Mouse (Mus musculus): Measurements from ENCODE around the gene Asphd2. TPM values are rescaled to one million over a fixed set of nuclear protein-coding genes. Genes with fewer than 3 reads are reported as not detected.

Gene Asphd2
- total and polyA plus RNA-seq, 3 experiments, result 0.50 to 0.89 (median 0.88) TPM

GRCm38 (mm10) chr5:112377380-112377779 is 17.3 kb downstream of the Asphd2 start:
- DNase-seq, result no peak
- no peaks in the 10 kb centered on the region for H3K36me3 ChIP-seq (ENCODE audit: control insufficient read depth, insufficient read depth, low read length)
- H3K4me3 ChIP-seq, result no peak overlapping the region
- no peak overlapping the region for H3K27ac ChIP-seq
- no peak overlapping the region for H3K9ac ChIP-seq (ENCODE audit: low read depth, low read length)
- no peak for TF ChIP-seq POLR2A (IDR thresholded peaks at IDR 0.05; ENCODE audit: insufficient read depth, low read depth, low read length)
- TF ChIP-seq EP300 (IDR thresholded peaks at IDR 0.05; ENCODE audit: insufficient read depth, low read depth, low read length), result no peak
- TF ChIP-seq CTCF (IDR thresholded peaks at IDR 0.05), result no peak
- H3K27me3 ChIP-seq (ENCODE audit: control insufficient read depth, insufficient read depth, low read length), result no peaks in the 10 kb centered on the region
- intact Hi-C loops (cut with DNase I), result no loop called here
- WGBS, result 96% methylated on average over 1 of the region's 1 CpGs
- no peaks in the 10 kb centered on the region for H3K79me2 ChIP-seq (replicated peaks; ENCODE audit: control insufficient read depth, insufficient read depth, low read length)
- H3K4me1 ChIP-seq (ENCODE audit: control insufficient read depth, insufficient read depth, low read length), result no peaks in the 10 kb centered on the region

GRCm38 (mm10) chr5:112376111-112376510 is 18.6 kb downstream of the Asphd2 start:
- Histone ChIP-seq H3K4me3 (no peak overlapping the region), H3K27me3 (ENCODE audit: control insufficient read depth, insufficient read depth, low read length) (no peaks in the 10 kb centered on the region), H3K79me2 (replicated peaks; ENCODE audit: control insufficient read depth, insufficient read depth, low read length) (no peaks in the 10 kb centered on the region), H3K9ac (ENCODE audit: low read depth, low read length) (no peak overlapping the region), H3K4me1 (ENCODE audit: control insufficient read depth, insufficient read depth, low read length) (no peaks in the 10 kb centered on the region), H3K27ac (no peak overlapping the region), H3K36me3 (ENCODE audit: control insufficient read depth, insufficient read depth, low read length) (no peaks in the 10 kb centered on the region)
- no peak for TF ChIP-seq CTCF (IDR thresholded peaks at IDR 0.05)
- no peak for TF ChIP-seq EP300 (IDR thresholded peaks at IDR 0.05; ENCODE audit: insufficient read depth, low read depth, low read length)
- no peak for TF ChIP-seq POLR2A (IDR thresholded peaks at IDR 0.05; ENCODE audit: insufficient read depth, low read depth, low read length)
- no peak for DNase-seq
- intact Hi-C loops (cut with DNase I), result no loop called here
- over 99% methylated on average over 4 of the region's 4 CpGs for WGBS

GRCm38 (mm10) chr5:112371933-112372332 is 22.7 kb downstream of the Asphd2 start:
- 93% methylated on average over 7 of the region's 7 CpGs for WGBS

GRCm38 (mm10) chr5:112370236-112370813 is 24.3 kb downstream of the Asphd2 start:
- Histone ChIP-seq H3K27me3 (ENCODE audit: control insufficient read depth, insufficient read depth, low read length) (no peaks in the 10 kb centered on the region), H3K36me3 (ENCODE audit: control insufficient read depth, insufficient read depth, low read length) (no peaks in the 10 kb centered on the region), H3K9ac (ENCODE audit: low read depth, low read length) (no peak overlapping the region), H3K79me2 (replicated peaks; ENCODE audit: control insufficient read depth, insufficient read depth, low read length) (no peaks in the 10 kb centered on the region), H3K4me1 (ENCODE audit: control insufficient read depth, insufficient read depth, low read length) (no peaks in the 10 kb centered on the region), H3K4me3 (no peak overlapping the region), H3K27ac (no peak overlapping the region)
- intact Hi-C loops (cut with DNase I), result no loop called here
- TF ChIP-seq POLR2A (IDR thresholded peaks at IDR 0.05; ENCODE audit: insufficient read depth, low read depth, low read length) (no peak), EP300 (IDR thresholded peaks at IDR 0.05; ENCODE audit: insufficient read depth, low read depth, low read length) (no peak), CTCF (IDR thresholded peaks at IDR 0.05) (no peak)
- no peak for DNase-seq
- 92% methylated on average over 12 of the region's 12 CpGs for WGBS

More at GRCm38 (mm10) chr5:112371933-112372332, 22.7 kb downstream of the Asphd2 start:
- Histone ChIP-seq H3K4me1 (ENCODE audit: control insufficient read depth, insufficient read depth, low read length) (no peaks in the 10 kb centered on the region), H3K27me3 (ENCODE audit: control insufficient read depth, insufficient read depth, low read length) (no peaks in the 10 kb centered on the region), H3K36me3 (ENCODE audit: control insufficient read depth, insufficient read depth, low read length) (no peaks in the 10 kb centered on the region), H3K79me2 (replicated peaks; ENCODE audit: control insufficient read depth, insufficient read depth, low read length) (no peaks in the 10 kb centered on the region), H3K27ac (no peak overlapping the region), H3K4me3 (no peak overlapping the region), H3K9ac (ENCODE audit: low read depth, low read length) (no peak overlapping the region)
- TF ChIP-seq CTCF (IDR thresholded peaks at IDR 0.05), result no peak
- no peak for TF ChIP-seq EP300 (IDR thresholded peaks at IDR 0.05; ENCODE audit: insufficient read depth, low read depth, low read length)
- no peak for TF ChIP-seq POLR2A (IDR thresholded peaks at IDR 0.05; ENCODE audit: insufficient read depth, low read depth, low read length)
- intact Hi-C loops (cut with DNase I), result no loop called here
- DNase-seq, result no peak

- 91% methylated on average over 13 of the region's 13 CpGs for WGBS
- H3K4me1 ChIP-seq (ENCODE audit: control insufficient read depth, insufficient read depth, low read length), result no peaks in the 10 kb centered on the region
- intact Hi-C loops (cut with DNase I), result no loop called here
- no peak overlapping the region for H3K9ac ChIP-seq (ENCODE audit: low read depth, low read length)
- no peaks in the 10 kb centered on the region for H3K36me3 ChIP-seq (ENCODE audit: control insufficient read depth, insufficient read depth, low read length)
- no peak for DNase-seq
- no peak overlapping the region for H3K27ac ChIP-seq
- no peaks in the 10 kb centered on the region for H3K79me2 ChIP-seq (replicated peaks; ENCODE audit: control insufficient read depth, insufficient read depth, low read length)
- H3K27me3 ChIP-seq (ENCODE audit: control insufficient read depth, insufficient read depth, low read length), result no peaks in the 10 kb centered on the region
- no peak for TF ChIP-seq CTCF (IDR thresholded peaks at IDR 0.05)
- no peak for TF ChIP-seq EP300 (IDR thresholded peaks at IDR 0.05; ENCODE audit: insufficient read depth, low read depth, low read length)
- TF ChIP-seq POLR2A (IDR thresholded peaks at IDR 0.05; ENCODE audit: insufficient read depth, low read depth, low read length), result no peak
- H3K4me3 ChIP-seq, result no peak overlapping the region
These were observed 25.3 kb downstream of the Asphd2 start for GRCm38 (mm10) chr5:112369326-112369725.

GRCm38 (mm10) chr5:112368666-112369065 is 26.0 kb downstream of the Asphd2 start:
- H3K27me3 ChIP-seq (ENCODE audit: control insufficient read depth, insufficient read depth, low read length), result no peaks in the 10 kb centered on the region
- no peaks in the 10 kb centered on the region for H3K79me2 ChIP-seq (replicated peaks; ENCODE audit: control insufficient read depth, insufficient read depth, low read length)
- no peak overlapping the region for H3K4me3 ChIP-seq
- H3K36me3 ChIP-seq (ENCODE audit: control insufficient read depth, insufficient read depth, low read length), result no peaks in the 10 kb centered on the region
- H3K9ac ChIP-seq (ENCODE audit: low read depth, low read length), result no peak overlapping the region
- no peak overlapping the region for H3K27ac ChIP-seq
- H3K4me1 ChIP-seq (ENCODE audit: control insufficient read depth, insufficient read depth, low read length), result no peaks in the 10 kb centered on the region
- WGBS, result 91% methylated on average over 10 of the region's 10 CpGs
- intact Hi-C loops (cut with DNase I), result no loop called here
- TF ChIP-seq CTCF (IDR thresholded peaks at IDR 0.05), result no peak
- TF ChIP-seq POLR2A (IDR thresholded peaks at IDR 0.05; ENCODE audit: insufficient read depth, low read depth, low read length), result no peak
- TF ChIP-seq EP300 (IDR thresholded peaks at IDR 0.05; ENCODE audit: insufficient read depth, low read depth, low read length), result no peak
- no peak for DNase-seq

Measured in heart, adult 2 months (tissue).